ENCODE assay signal across 17 mouse cellular contexts in genomic region chr11:120198831-120199230, GRCm38 (mm10). TPM values are rescaled to one million over a fixed set of nuclear protein-coding genes. Genes with fewer than 3 reads are reported as not detected.
DNase-seq lines count a peak whose midpoint lies in the region; ATAC-seq lines count a peak whose summit lies in the region.
"Had no signal": no experiment of that assay in that cellular context is flagged by ENCODE, and none has a peak within 500 bp of the region (broad histone marks: within the 10 kb centered on the region; RNA-seq: fewer than 3 reads in every experiment).

No protein-coding gene starts in this region.

- no peak overlapping the region for H3K9ac ChIP-seq in hindbrain, embryonic 16.5 days (ENCODE audit: low read depth, low read length)

- ATAC-seq in hindbrain, embryonic 16.5 days: no peak
- ATAC-seq in megakaryocyte, adult 5-6 weeks (ENCODE audit: poor library complexity, severe bottlenecking): no peak
- ATAC-seq: forebrain, embryonic 16.5 days; Patski had no signal

- peaks cover 13% of the 10 kb centered on the region for H3K4me1 ChIP-seq in hindbrain, embryonic 10.5 days (replicated peaks)
- H3K4me1 ChIP-seq in hindbrain, embryonic 16.5 days (ENCODE audit: control insufficient read depth, insufficient read depth, low read depth, low read length): no peaks in the 10 kb centered on the region
- H3K4me1 ChIP-seq in megakaryocyte, embryonic 14.5 days: peaks cover 15% of the 10 kb centered on the region
- H3K4me1 ChIP-seq in limb, embryonic 10.5 days: peaks cover 16% of the 10 kb centered on the region

- no peak overlapping the region for H3K4me3 ChIP-seq in hindbrain, embryonic 10.5 days
- H3K4me3 ChIP-seq in hindbrain, embryonic 16.5 days (ENCODE audit: low read length): no peak overlapping the region
- H3K4me3 ChIP-seq in megakaryocyte, embryonic 14.5 days (replicated peaks): peak overlapping the region; percentile 50
- no peak overlapping the region for H3K4me3 ChIP-seq in limb, embryonic 10.5 days
- H3K4me3 ChIP-seq: left cerebral cortex, adult 2 months had no signal

- WGBS in hindbrain, embryonic 10.5 days: 47% methylated on average over 13 of the region's 13 CpGs
- 33% methylated on average over 13 of the region's 13 CpGs for WGBS in hindbrain, embryonic 16.5 days
- 55% methylated on average over 13 of the region's 13 CpGs for WGBS in limb, embryonic 10.5 days

- no peaks in the 10 kb centered on the region for H3K27me3 ChIP-seq in hindbrain, embryonic 10.5 days (ENCODE audit: insufficient read depth, poor library complexity, severe bottlenecking)
- H3K27me3 ChIP-seq in hindbrain, embryonic 16.5 days (replicated peaks; ENCODE audit: control insufficient read depth, insufficient read depth, low read length): no peaks in the 10 kb centered on the region
- peaks cover 26% of the 10 kb centered on the region for H3K27me3 ChIP-seq in megakaryocyte, embryonic 14.5 days (replicated peaks)
- H3K27me3 ChIP-seq in limb, embryonic 10.5 days (ENCODE audit: low read depth, poor library complexity, severe bottlenecking): no peaks in the 10 kb centered on the region

- H3K27ac ChIP-seq in hindbrain, embryonic 10.5 days: 0 out of 2 replicates have a peak overlapping the region, but pooled peaks have one; percentile 50
- H3K27ac ChIP-seq in hindbrain, embryonic 16.5 days (ENCODE audit: low read depth, low read length): no peak overlapping the region; the same call in 1 of the 2 replicates
- H3K27ac ChIP-seq in limb, embryonic 10.5 days: 0 out of 2 replicates have a peak overlapping the region, but pooled peaks have one; percentile 36
- H3K27ac ChIP-seq: left cerebral cortex, adult 2 months had no signal

- H3K4me2 ChIP-seq in hindbrain, embryonic 16.5 days (ENCODE audit: low read length): no peak overlapping the region

- H3K36me3 ChIP-seq in hindbrain, embryonic 10.5 days: no peaks in the 10 kb centered on the region
- no peaks in the 10 kb centered on the region for H3K36me3 ChIP-seq in hindbrain, embryonic 16.5 days (ENCODE audit: control insufficient read depth, insufficient read depth, low read length)
- no peaks in the 10 kb centered on the region for H3K36me3 ChIP-seq in megakaryocyte, embryonic 14.5 days (replicated peaks; ENCODE audit: low read length)
- no peaks in the 10 kb centered on the region for H3K36me3 ChIP-seq in limb, embryonic 10.5 days

- H3K9me3 ChIP-seq in hindbrain, embryonic 10.5 days: no peaks in the 10 kb centered on the region
- no peaks in the 10 kb centered on the region for H3K9me3 ChIP-seq in hindbrain, embryonic 16.5 days (ENCODE audit: control insufficient read depth, low read length)
- H3K9me3 ChIP-seq in megakaryocyte, embryonic 14.5 days: no peaks in the 10 kb centered on the region
- H3K9me3 ChIP-seq in limb, embryonic 10.5 days (replicated peaks): no peaks in the 10 kb centered on the region

- DNase-seq in embryo, embryonic 10 days (ENCODE audit: low spot score): peak; percentile 25
- DNase-seq in embryo, embryonic 10.5 days (ENCODE audit: low spot score): no peak
- no peak for DNase-seq in hindbrain, embryonic 10.5 days (ENCODE audit: low spot score)
- no peak for DNase-seq in limb, embryonic 10.5 days (ENCODE audit: low spot score)
- no peak for DNase-seq in urinary bladder, postnatal 14 days (ENCODE audit: low spot score)
- DNase-seq: adrenal gland, postnatal 36 days; cerebellum, postnatal 36 days; heart, adult 18-20 months; lung, adult 18-20 months; spleen, adult 18-20 months; thymus, postnatal 25 days had no signal

RNA-seq across cellular contexts. Expression of gene Bahcc1, which starts 33.9 kb away (rescaled TPM):
- polyA plus RNA-seq in hindbrain, embryonic 10.5 days (2016; fragmentation: Nextera tagmentation; extraction: Ambion mirVana): 17.0 and 18.8 TPM in 2 replicates
- polyA plus RNA-seq in hindbrain, embryonic 16.5 days (2015; fragmentation: Nextera tagmentation; extraction: Ambion mirVana): 7.8 and 9.7 TPM in 2 replicates
- polyA plus RNA-seq in megakaryocyte, embryonic 14.5 days (2012; ENCODE audit: insufficient read depth, low replicate concordance): 10.2 and 26.1 TPM in 2 replicates
- total RNA-seq in megakaryocyte, adult 5-6 weeks (2015): 3.1 and 4.4 TPM in 2 replicates
- total RNA-seq in megakaryocyte, adult 5-6 weeks (2017): 1.3 and 1.7 TPM in 2 replicates
- polyA plus RNA-seq in limb, embryonic 10.5 days (2016; fragmentation: Nextera tagmentation; extraction: Ambion mirVana): 19.9 and 20.3 TPM in 2 replicates

RNA-seq across cellular contexts. Expression of gene Slc38a10, which starts 47.7 kb away (rescaled TPM):
- 99.1 and 114 TPM in 2 replicates for polyA plus RNA-seq in hindbrain, embryonic 10.5 days (2016; fragmentation: Nextera tagmentation; extraction: Ambion mirVana)
- polyA plus RNA-seq in hindbrain, embryonic 16.5 days (2015; fragmentation: Nextera tagmentation; extraction: Ambion mirVana): 114 and 122 TPM in 2 replicates
- 80.2 and 247 TPM in 2 replicates for polyA plus RNA-seq in megakaryocyte, embryonic 14.5 days (2012; ENCODE audit: insufficient read depth, low replicate concordance)
- 23.4 and 27.7 TPM in 2 replicates for total RNA-seq in megakaryocyte, adult 5-6 weeks (2015)
- 31.9 and 32.6 TPM in 2 replicates for total RNA-seq in megakaryocyte, adult 5-6 weeks (2017)
- 99.6 and 99.8 TPM in 2 replicates for polyA plus RNA-seq in limb, embryonic 10.5 days (2016; fragmentation: Nextera tagmentation; extraction: Ambion mirVana)
